Mouse (Mus musculus) lung, embryonic 15.5 days (tissue): ENCODE results near the gene Nudt22. TPM values are rescaled to one million over a fixed set of nuclear protein-coding genes. Genes with fewer than 3 reads are reported as not detected.
"Not testable (repeated sequence)": the region's sequence is repeated elsewhere in the genome, so short reads cannot be mapped to it uniquely, and the experiment has no call there.

Source experiments
- ATAC-seq: fragments of 200-750 bp; cut with Nextera tagmentation; 2 replicates; pipeline ENCODE4 v1.8.0; 2017; ENCODE audit warnings: moderate number of reproducible peaks, borderline replicate concordance; ENCODE audit not compliant: low FRiP score, low TSS enrichment; ENCODE audit errors: extremely low read depth
- H3K27ac ChIP-seq: fragments of 300-500 bp; sonication (generic); 2 replicates; pipeline ENCODE4 v1.5.1; 2015; ENCODE audit warnings: moderate library complexity, mild to moderate bottlenecking, inconsistent platforms
- H3K27me3 ChIP-seq: fragments of 300-500 bp; sonication (generic); 2 replicates; pipeline ENCODE4 v1.6.1; 2015; ENCODE audit warnings: inconsistent platforms
- H3K36me3 ChIP-seq: fragments of 300-500 bp; sonication (generic); 2 replicates; pipeline ENCODE4 v1.6.1; 2015; ENCODE audit warnings: inconsistent platforms
- H3K4me1 ChIP-seq: fragments of 300-500 bp; sonication (generic); 2 replicates; pipeline ENCODE4 v1.6.1; 2015; ENCODE audit warnings: inconsistent platforms
- H3K4me2 ChIP-seq: fragments of 300-500 bp; sonication (generic); 2 replicates; pipeline ENCODE4 v1.6.1; 2015; ENCODE audit warnings: inconsistent platforms, mild to moderate bottlenecking, moderate library complexity
- H3K4me3 ChIP-seq: fragments of 300-500 bp; sonication (generic); 2 replicates; pipeline ENCODE4 v1.5.1; 2015; ENCODE audit warnings: mild to moderate bottlenecking, inconsistent platforms
- H3K9ac ChIP-seq: fragments of 300-500 bp; sonication (generic); 2 replicates; pipeline ENCODE4 v1.6.1; 2015; ENCODE audit warnings: inconsistent platforms
- H3K9me3 ChIP-seq: fragments of 300-500 bp; sonication (generic); 2 replicates; pipeline ENCODE4 v1.6.1; 2016; ENCODE audit warnings: inconsistent platforms
- WGBS: fragments of 180-500 bp; shearing (Covaris S2); methylation state at CpG from one replicate; pipeline ENCODE4 v1.1.7; 2015; 5-methylcytosine and 5-hydroxymethylcytosine counted together
- polyA plus RNA-seq: library from polyadenylated mRNA; unstranded; fragments of >200 nt; fragmentation: Nextera tagmentation; extraction: Ambion mirVana; gene quantifications from 2 replicates; pipeline ENCODE4 v1.2.1, GENCODE M21; 2015

Gene Nudt22
- polyA plus RNA-seq, 1 experiment from 2014 or later: 23.6 TPM

DNA sequence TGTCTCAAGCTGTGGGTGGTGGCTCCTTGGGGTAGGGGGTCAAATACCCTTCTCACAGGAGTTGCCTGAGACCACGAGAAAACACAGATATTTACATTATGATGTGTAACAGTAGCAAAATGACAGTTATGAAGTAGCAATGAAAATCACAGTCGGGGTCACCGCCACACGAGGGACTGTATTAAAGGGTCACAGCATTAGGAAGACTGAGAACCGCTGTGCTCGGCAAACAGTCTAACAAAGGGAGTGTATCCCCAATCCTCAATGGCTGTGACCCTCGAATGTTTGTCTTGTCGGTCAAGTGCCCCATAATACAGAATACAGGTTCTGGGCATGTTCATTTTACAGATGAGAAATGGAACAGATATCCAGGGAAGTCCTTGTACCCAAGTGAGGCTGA, 1.9 kb downstream of the Nudt22 start:
- Histone ChIP-seq H3K36me3 (peaks cover 8% of the 10 kb centered on the region), H3K4me2 (no peak overlapping the region), H3K9ac (no peak overlapping the region), H3K27me3 (no peaks in the 10 kb centered on the region), H3K4me3 (no peak overlapping the region), H3K27ac (no peak overlapping the region), H3K9me3 (no peaks in the 10 kb centered on the region), H3K4me1 (peaks cover 40% of the 10 kb centered on the region)
- no peak for ATAC-seq
- 66% methylated on average over 8 of the region's 8 CpGs for WGBS

DNA sequence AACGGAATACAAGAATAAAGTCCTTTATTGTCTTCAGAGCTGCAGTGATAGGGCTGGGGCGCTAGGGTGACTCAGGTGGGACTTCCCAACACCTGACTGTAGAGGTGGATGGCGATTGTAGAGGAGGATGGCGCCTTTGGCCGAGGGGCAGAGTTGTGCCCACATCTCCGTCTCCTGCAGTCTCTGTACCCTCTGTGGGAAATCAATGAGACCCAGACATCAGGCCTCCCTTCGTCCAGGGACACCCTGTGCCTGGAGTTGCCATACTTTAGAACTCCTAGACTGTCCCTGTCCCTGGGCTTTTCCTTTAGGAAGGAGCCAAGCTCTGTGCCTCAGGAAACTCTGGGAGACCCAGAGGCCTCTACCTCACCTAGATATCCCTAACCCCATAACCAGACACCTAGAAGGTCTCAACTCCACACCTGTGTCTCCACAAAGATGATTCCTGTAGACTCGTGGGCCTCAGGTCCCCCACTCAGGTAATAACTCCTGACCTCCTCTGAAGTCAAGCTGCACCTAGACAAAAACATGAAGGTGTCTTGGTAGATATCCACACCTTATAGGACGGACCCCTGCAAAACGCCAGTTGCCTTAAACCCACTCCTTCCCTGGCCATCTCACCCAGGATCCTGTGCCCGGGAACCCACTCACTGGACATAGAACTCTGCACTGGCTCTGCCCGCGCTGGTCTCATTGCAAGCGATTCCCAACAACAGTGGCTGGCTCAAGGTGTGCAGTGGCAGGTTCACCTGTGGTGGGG, 2.7 kb downstream of the Nudt22 start:
- peaks cover 42% of the 10 kb centered on the region for H3K4me1 ChIP-seq
- WGBS: 60% methylated on average over 14 of the region's 14 CpGs

DNA sequence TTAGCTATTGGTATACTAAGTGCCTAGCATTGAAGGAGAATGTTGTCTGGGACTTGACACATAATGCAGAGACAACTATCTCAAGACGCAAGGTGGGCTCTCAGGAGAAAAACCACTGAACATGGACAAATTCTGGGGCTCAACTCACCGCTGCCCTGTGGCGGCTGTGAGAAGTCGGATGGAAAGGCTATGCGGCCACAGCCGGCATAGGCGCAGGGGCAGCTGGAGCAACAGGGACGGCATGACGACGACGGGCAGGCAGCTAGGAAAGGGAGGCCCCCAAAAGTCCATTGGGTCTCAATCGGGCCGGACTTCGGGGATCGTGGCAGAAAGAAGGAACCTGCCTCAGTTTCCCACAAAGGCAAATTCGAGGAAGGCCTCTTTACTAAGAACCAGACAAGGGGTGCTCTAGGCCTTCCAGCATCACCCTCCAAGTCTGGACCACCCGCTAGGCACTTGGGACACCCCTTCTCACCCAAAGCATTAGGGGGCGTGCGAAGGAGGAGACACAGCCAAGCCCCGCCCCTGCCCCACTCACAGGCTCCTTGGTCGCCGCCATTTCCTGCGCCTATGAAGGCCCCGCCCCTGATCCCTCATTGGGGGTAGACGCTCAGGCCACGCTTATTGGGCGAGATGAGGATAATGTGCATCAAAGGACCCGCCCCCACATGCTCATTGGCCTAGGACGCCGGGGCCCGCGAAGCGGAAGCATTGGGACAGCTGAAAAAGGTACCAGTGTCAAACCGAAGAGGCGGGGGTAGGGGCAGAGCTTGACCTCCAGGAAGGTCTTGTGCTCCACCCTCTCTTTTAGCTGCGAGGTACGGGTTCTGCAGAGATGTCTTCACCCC, 3.7 kb downstream of the Nudt22 start, which contains the start of gene Dnajc4:
TSS of gene Dnajc4 (minus strand) at position 562 of the 848 bp plus-strand sequence.
- Histone ChIP-seq H3K4me1 (peaks cover 48% of the 10 kb centered on the region), H3K9ac (peak within 1 kb of the TSS; percentile 62), H3K27me3 (no peaks in the 10 kb centered on the region), H3K27ac (peak within 1 kb of the TSS; percentile 48), H3K36me3 (no peaks in the 10 kb centered on the region), H3K4me2 (peak within 1 kb of the TSS; percentile 94), H3K4me3 (peak within 1 kb of the TSS; percentile 55), H3K9me3 (no peaks in the 10 kb centered on the region)
- ATAC-seq: peak; percentile 94
- WGBS: 1% methylated on average over 37 of the region's 37 CpGs

More for the DNA sequence above, 2.7 kb downstream of the Nudt22 start:
- Histone ChIP-seq H3K9me3 (no peaks in the 10 kb centered on the region), H3K27ac (peak overlapping the region; percentile 17), H3K4me2 (peak overlapping the region; percentile 94), H3K27me3 (no peaks in the 10 kb centered on the region), H3K36me3 (peaks cover 1% of the 10 kb centered on the region; the same call in 1 of the 2 replicates), H3K4me3 (peak overlapping the region; percentile 55), H3K9ac (peak overlapping the region; percentile 45; the same call in 1 of the 2 replicates)
- ATAC-seq: no peak

DNA sequence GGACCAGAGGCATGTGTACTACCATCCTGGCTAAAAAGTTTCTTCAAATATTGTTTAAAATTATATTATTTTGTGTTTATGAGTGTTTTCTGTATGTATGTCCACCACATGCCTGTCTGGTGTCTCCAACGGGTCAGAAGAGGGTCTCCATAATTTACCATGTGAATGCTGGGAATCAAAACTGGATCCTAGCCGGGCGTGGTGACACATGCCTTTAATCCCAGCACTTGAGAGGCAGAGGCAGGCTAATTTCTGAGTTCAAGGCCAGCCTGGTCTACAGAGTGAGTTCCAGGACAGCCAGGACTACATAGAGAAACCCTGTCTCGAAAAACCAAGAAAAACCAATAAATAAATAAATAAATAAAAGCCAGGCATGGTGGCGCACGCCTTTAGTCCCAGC, 4.8 kb downstream of the Nudt22 start:
- not testable (repeated sequence) for H3K27me3 ChIP-seq, H3K36me3 ChIP-seq, H3K4me3 ChIP-seq, H3K9ac ChIP-seq, H3K9me3 ChIP-seq, H3K27ac ChIP-seq, ATAC-seq
- WGBS: 89% methylated on average over 6 of the region's 6 CpGs
- peaks cover 46% of the 10 kb centered on the region for H3K4me1 ChIP-seq
- H3K4me2 ChIP-seq: peak overlapping the region; percentile 94; the same call in 1 of the 2 replicates

DNA sequence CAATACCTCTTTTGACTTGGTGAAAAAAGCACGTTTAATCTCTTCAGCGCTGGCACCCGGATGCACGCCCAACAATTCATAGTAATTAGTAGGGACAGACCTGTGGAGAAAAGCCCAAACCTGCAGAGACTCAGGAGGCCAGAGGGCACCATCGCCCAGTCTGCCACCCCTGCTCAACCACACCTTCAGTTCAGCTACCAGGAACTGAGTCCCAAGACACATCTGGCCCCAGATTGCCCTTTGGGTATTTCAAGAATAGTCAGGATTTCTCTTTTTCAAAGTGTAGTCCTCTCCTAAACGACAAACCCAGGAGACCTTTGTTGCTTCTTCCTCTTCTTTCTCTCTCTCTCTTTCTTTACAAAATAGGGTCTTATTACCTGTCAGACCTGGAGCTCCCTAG, 5.2 kb downstream of the Nudt22 start:
- 85% methylated on average over 6 of the region's 6 CpGs for WGBS
- no peak overlapping the region for H3K27ac ChIP-seq
- no peak overlapping the region for H3K4me2 ChIP-seq
- no peak for ATAC-seq
- no peaks in the 10 kb centered on the region for H3K9me3 ChIP-seq
- H3K4me1 ChIP-seq: peaks cover 49% of the 10 kb centered on the region
- H3K27me3 ChIP-seq: no peaks in the 10 kb centered on the region
- H3K36me3 ChIP-seq: no peaks in the 10 kb centered on the region
- H3K9ac ChIP-seq: no peak overlapping the region
- no peak overlapping the region for H3K4me3 ChIP-seq

DNA sequence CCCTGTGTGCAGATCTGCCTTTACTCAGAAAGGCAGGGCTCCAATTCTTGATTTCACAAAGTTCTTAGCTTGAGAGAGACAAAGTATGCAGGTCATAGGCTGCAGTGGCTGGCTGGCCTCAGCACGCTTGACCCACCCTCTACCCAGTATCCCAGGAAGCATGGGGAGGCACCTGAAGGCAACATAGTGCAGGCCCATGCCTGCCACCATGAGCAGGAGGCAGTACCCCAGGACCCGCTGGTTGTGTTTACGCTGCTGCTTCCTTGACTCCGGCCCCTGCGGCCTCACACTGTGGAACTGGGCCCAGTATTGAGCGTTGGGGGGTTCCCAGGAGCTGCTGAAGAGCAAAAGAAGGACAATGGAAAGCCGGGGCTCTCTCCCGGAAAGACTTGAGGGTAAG, 6.7 kb downstream of the Nudt22 start:
- Histone ChIP-seq H3K27me3 (no peaks in the 10 kb centered on the region), H3K36me3 (peaks cover 9% of the 10 kb centered on the region), H3K4me1 (peaks cover 35% of the 10 kb centered on the region), H3K4me2 (no peak overlapping the region), H3K9ac (no peak overlapping the region), H3K9me3 (no peaks in the 10 kb centered on the region), H3K4me3 (no peak overlapping the region), H3K27ac (peak overlapping the region; percentile 6; the same call in 1 of the 2 replicates)
- WGBS: 73% methylated on average over 8 of the region's 8 CpGs
- ATAC-seq: no peak

DNA sequence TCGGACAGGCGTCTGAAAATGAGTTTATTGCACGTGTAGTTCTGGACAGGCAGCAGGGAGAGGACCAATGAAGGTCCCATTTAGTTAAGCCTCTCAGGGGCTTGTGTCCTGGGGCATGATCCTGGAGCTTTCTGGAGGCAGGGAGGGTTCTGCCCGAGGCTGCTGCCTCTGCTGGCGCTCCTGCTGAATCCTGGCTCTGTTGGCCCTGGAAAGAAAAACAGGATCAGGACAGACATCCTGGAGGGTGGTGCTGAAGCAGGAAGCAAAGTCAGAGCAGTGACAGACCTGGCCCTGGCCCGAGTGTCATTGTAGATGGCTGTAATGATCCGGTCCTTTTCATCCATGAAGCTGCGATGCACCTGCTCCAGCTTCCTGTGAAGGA, 8.0 kb downstream of the Nudt22 start:
- Histone ChIP-seq H3K36me3 (peaks cover 19% of the 10 kb centered on the region), H3K4me1 (peaks cover 27% of the 10 kb centered on the region), H3K4me2 (peak overlapping the region; percentile 89), H3K27me3 (no peaks in the 10 kb centered on the region), H3K9me3 (no peaks in the 10 kb centered on the region), H3K4me3 (peak overlapping the region; percentile 93), H3K9ac (peak overlapping the region; percentile 95), H3K27ac (peak overlapping the region; percentile 92)
- no peak for ATAC-seq
- WGBS: 4% methylated on average over 8 of the region's 8 CpGs

DNA sequence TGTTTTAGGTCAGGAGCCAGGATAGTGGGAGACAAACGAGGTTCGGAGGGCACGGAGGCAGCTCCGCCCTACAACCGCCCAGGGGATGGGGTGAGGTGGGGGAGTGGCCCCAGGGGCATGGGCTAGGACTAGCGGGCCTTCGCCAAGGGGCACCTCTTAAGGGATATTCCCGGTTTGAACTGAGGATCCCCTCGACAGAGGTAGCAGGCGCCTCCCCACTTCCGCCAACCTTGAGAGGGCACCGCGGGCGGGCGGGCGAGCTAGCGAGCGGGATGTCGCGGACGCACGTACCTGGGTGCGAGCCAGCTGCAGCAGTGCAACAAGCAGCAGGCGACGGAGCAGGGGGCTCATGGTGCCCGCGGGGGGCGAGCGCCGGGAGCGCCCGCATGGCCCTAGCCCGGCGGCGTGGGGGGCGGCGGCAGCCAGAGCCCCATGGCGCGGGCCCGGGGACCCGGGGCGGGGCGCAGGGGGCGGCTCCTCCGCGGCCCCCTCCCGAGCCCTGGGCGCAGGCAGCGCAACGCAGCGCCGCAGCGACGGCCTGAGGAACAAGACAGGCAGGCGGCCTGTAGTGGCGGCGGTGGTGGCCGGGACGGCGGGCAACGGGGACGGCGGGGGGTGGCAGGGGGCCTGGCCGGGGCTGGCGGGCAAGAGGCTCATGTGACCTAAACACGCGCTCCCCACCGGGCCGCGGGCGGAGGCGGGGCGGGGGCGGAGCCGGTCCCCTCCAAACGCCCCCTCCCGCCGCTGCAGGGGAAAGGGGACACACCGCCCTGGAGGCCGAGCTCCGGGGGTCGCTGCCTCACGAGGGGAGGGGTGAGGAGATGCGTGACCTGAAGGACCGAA, 8.6 kb downstream of the Nudt22 start, which contains the start of gene Vegfb:
TSS of gene Vegfb (minus strand) at position 591 of the 843 bp plus-strand sequence.
- Histone ChIP-seq H3K36me3 (peaks cover 25% of the 10 kb centered on the region), H3K9me3 (no peaks in the 10 kb centered on the region), H3K4me3 (peak within 1 kb of the TSS; percentile 93), H3K27me3 (no peaks in the 10 kb centered on the region), H3K4me2 (peak within 1 kb of the TSS; percentile 89), H3K4me1 (peaks cover 26% of the 10 kb centered on the region), H3K27ac (peak within 1 kb of the TSS; percentile 92), H3K9ac (peak within 1 kb of the TSS; percentile 95)
- ATAC-seq: peak; percentile 62
- WGBS: under 1% methylated on average over 64 of the region's 85 CpGs

DNA sequence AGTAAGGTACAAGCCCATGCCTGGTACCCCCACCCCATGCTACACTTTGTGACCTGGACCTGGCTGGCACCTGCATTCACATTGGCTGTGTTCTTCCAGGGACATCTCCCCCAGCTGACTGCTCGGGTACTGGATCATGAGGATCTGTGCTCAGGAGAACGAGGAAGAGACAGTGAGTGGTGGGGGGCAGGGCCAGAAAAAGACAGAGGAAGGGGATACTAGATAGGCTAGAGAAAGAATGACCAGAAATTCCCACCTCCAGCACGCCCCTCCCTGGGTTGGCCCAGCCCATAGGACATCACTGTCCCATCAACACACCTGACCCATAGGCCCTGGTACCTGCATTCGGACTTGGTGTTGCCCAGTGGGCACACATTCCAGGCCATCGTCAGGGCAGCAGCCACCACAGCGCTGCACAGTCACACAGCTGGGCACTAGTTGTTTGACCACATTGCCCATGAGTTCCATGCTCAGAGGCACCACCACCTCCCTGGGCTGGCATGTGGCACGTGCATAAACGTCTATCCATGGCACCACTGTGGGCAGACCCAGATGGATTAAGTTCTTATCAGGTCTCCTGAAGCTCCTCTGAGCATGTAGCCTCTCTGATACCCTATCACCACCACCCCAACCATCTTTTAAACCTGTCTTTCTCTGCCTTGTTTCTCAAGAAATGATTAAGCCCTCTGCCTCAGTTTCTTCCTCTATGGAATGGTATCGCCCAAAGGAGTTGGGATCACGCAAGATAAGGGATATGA, 9.8 kb downstream of the Nudt22 start:
- ATAC-seq: no peak
- Histone ChIP-seq H3K36me3 (peaks cover 28% of the 10 kb centered on the region), H3K27ac (no peak overlapping the region), H3K4me1 (peaks cover 26% of the 10 kb centered on the region), H3K4me2 (peak overlapping the region; percentile 89), H3K4me3 (peak overlapping the region; percentile 93), H3K27me3 (no peaks in the 10 kb centered on the region), H3K9ac (peak overlapping the region; percentile 95; the same call in 1 of the 2 replicates), H3K9me3 (no peaks in the 10 kb centered on the region)
- WGBS: 72% methylated on average over 10 of the region's 10 CpGs

DNA sequence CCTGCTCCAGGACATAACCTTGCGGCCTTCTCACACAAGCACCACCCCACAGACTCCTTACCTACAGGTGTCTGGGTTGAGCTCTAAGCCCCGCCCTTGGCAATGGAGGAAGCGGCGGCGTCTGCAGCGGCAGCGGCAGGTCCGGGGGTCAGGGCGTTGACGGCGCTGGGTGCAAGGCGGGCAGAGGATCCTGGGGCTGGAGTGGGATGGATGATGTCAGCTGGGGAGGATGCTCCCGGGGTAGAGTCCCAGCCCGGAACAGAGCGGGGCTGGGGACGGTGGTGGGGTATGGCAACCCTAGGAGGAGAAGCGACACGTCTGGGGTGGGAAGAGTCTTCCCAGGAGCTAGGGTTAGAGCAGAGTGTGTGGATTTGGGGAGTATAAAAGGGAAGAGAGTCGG, 10.6 kb downstream of the Nudt22 start:
- WGBS: 87% methylated on average over 19 of the region's 19 CpGs
- H3K36me3 ChIP-seq: peaks cover 28% of the 10 kb centered on the region
- no peak overlapping the region for H3K4me2 ChIP-seq
- ATAC-seq: no peak
- no peak overlapping the region for H3K27ac ChIP-seq
- H3K9me3 ChIP-seq: no peaks in the 10 kb centered on the region
- no peak overlapping the region for H3K4me3 ChIP-seq
- peaks cover 30% of the 10 kb centered on the region for H3K4me1 ChIP-seq
- H3K9ac ChIP-seq: no peak overlapping the region
- no peaks in the 10 kb centered on the region for H3K27me3 ChIP-seq

DNA sequence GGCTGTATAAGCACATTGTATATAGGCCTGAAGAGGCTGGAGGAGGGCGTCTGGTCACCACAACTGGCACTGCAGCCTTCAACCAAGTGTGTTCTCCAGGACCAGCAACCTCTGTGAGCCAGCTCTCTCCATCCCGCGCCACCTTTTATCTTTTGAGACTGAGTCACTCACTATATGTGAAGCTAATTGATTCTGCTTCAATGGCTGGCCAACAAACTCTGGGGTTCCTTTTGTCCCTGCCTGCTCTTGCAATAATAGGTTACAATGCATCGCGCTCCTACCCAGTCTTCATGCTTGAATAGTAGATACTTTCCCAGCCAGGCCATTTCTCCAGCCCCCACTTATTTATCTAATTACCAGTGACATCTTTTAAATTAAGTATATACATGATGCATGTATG, 12.3 kb downstream of the Nudt22 start:
- Histone ChIP-seq H3K36me3 (peaks cover 28% of the 10 kb centered on the region), H3K9me3 (no peaks in the 10 kb centered on the region), H3K9ac (no peak overlapping the region), H3K4me3 (no peak overlapping the region), H3K4me1 (peaks cover 37% of the 10 kb centered on the region), H3K27me3 (no peaks in the 10 kb centered on the region), H3K27ac (no peak overlapping the region), H3K4me2 (no peak overlapping the region)
- 91% methylated on average over 5 of the region's 5 CpGs for WGBS
- no peak for ATAC-seq
